Mouse (Mus musculus): ENCODE results near the gene Pomgnt1. TPM values are rescaled to one million over a fixed set of nuclear protein-coding genes. Genes with fewer than 3 reads are reported as not detected.

Pomgnt1 gene
- polyA plus RNA-seq, 1 experiment from 2014 or later, result 67.9 TPM

GRCm38 (mm10) chr4:116100959-116101358 lies 22.7 kb upstream of the Pomgnt1 start:
- WGBS, result 80% methylated on average over 7 of the region's 7 CpGs
- Histone ChIP-seq H3K4me2 (replicated peaks) (no peak overlapping the region), H3K9ac (replicated peaks) (no peak overlapping the region), H3K9me3 (no peaks in the 10 kb centered on the region), H3K27ac (replicated peaks) (no peak overlapping the region), H3K36me3 (peaks cover 88% of the 10 kb centered on the region), H3K27me3 (no peaks in the 10 kb centered on the region), H3K4me3 (no peak overlapping the region), H3K4me1 (no peaks in the 10 kb centered on the region)
- no peak for ATAC-seq (ENCODE audit: low FRiP score, low read depth)

GRCm38 (mm10) chr4:116105278-116105677 lies 18.4 kb upstream of the Pomgnt1 start:
- Histone ChIP-seq H3K4me2 (replicated peaks) (no peak overlapping the region), H3K9me3 (no peaks in the 10 kb centered on the region), H3K27me3 (no peaks in the 10 kb centered on the region), H3K27ac (replicated peaks) (no peak overlapping the region), H3K4me1 (no peaks in the 10 kb centered on the region), H3K4me3 (no peak overlapping the region), H3K36me3 (peaks cover 69% of the 10 kb centered on the region), H3K9ac (replicated peaks) (no peak overlapping the region)
- ATAC-seq (ENCODE audit: low FRiP score, low read depth), result no peak
- WGBS, result 95% methylated on average over 5 of the region's 5 CpGs

GRCm38 (mm10) chr4:116110695-116111094 lies 12.9 kb upstream of the Pomgnt1 start:
- H3K9ac ChIP-seq (replicated peaks), result no peak overlapping the region
- H3K36me3 ChIP-seq, result peaks cover 41% of the 10 kb centered on the region
- no peaks in the 10 kb centered on the region for H3K27me3 ChIP-seq
- no peak overlapping the region for H3K27ac ChIP-seq (replicated peaks)
- 98% methylated on average over 6 of the region's 6 CpGs for WGBS
- no peak for ATAC-seq (ENCODE audit: low FRiP score, low read depth)
- no peaks in the 10 kb centered on the region for H3K4me1 ChIP-seq
- H3K4me3 ChIP-seq, result no peak overlapping the region
- no peaks in the 10 kb centered on the region for H3K9me3 ChIP-seq
- no peak overlapping the region for H3K4me2 ChIP-seq (replicated peaks)

- Histone ChIP-seq H3K4me3 (no peak overlapping the region), H3K36me3 (peaks cover 40% of the 10 kb centered on the region), H3K4me2 (replicated peaks) (no peak overlapping the region), H3K4me1 (no peaks in the 10 kb centered on the region), H3K27ac (replicated peaks) (no peak overlapping the region), H3K9me3 (no peaks in the 10 kb centered on the region), H3K27me3 (no peaks in the 10 kb centered on the region), H3K9ac (replicated peaks) (no peak overlapping the region)
- 72% methylated on average over 2 of the region's 2 CpGs for whole genome bisulfite sequencing
- ATAC-seq (ENCODE audit: low FRiP score, low read depth), result no peak
Measured at GRCm38 (mm10) chr4:116111486-116111885, 12.2 kb upstream of the Pomgnt1 start.

- no peak overlapping the region for H3K27ac ChIP-seq (replicated peaks)
- peaks cover 10% of the 10 kb centered on the region; the same call in 1 of the 2 replicates for H3K36me3 ChIP-seq
- H3K9me3 ChIP-seq, result no peaks in the 10 kb centered on the region
- H3K4me3 ChIP-seq, result peak overlapping the region; percentile 64
- peaks cover 21% of the 10 kb centered on the region for H3K4me1 ChIP-seq
- peak overlapping the region; percentile 78 for H3K4me2 ChIP-seq (replicated peaks)
- H3K9ac ChIP-seq (replicated peaks), result peak overlapping the region; percentile 70
- WGBS, result 5% methylated on average over 1 of the region's 1 CpGs
- H3K27me3 ChIP-seq, result no peaks in the 10 kb centered on the region
- no peak for ATAC-seq (ENCODE audit: low FRiP score, low read depth)
Measured at GRCm38 (mm10) chr4:116122762-116123161, 878 bp upstream of the Pomgnt1 start.

- no peak overlapping the region for H3K9ac ChIP-seq (replicated peaks)
- no peak for ATAC-seq (ENCODE audit: low FRiP score, low read depth)
- H3K4me3 ChIP-seq, result no peak overlapping the region
Measured at GRCm38 (mm10) chr4:116125803-116126386, 2.3 kb downstream of the Pomgnt1 start.

GRCm38 (mm10) chr4:116127956-116128355 lies 4.3 kb downstream of the Pomgnt1 start:
- Histone ChIP-seq H3K4me3 (no peak overlapping the region), H3K4me2 (replicated peaks) (no peak overlapping the region), H3K27ac (replicated peaks) (no peak overlapping the region), H3K27me3 (no peaks in the 10 kb centered on the region), H3K9me3 (no peaks in the 10 kb centered on the region), H3K36me3 (no peaks in the 10 kb centered on the region), H3K9ac (replicated peaks) (no peak overlapping the region), H3K4me1 (peaks cover 15% of the 10 kb centered on the region)
- WGBS, result 72% methylated on average over 6 of the region's 6 CpGs
- ATAC-seq (ENCODE audit: low FRiP score, low read depth), result no peak

More at GRCm38 (mm10) chr4:116125803-116126386, 2.3 kb downstream of the Pomgnt1 start:
- H3K4me1 ChIP-seq, result peaks cover 21% of the 10 kb centered on the region
- no peak overlapping the region for H3K27ac ChIP-seq (replicated peaks)
- no peaks in the 10 kb centered on the region for H3K27me3 ChIP-seq
- H3K36me3 ChIP-seq, result no peaks in the 10 kb centered on the region
- H3K4me2 ChIP-seq (replicated peaks), result no peak overlapping the region
- H3K9me3 ChIP-seq, result no peaks in the 10 kb centered on the region
- 94% methylated on average over 4 of the region's 4 CpGs for WGBS

GRCm38 (mm10) chr4:116133126-116133525 lies 9.5 kb downstream of the Pomgnt1 start:
- Histone ChIP-seq H3K9ac (replicated peaks) (no peak overlapping the region), H3K27ac (replicated peaks) (no peak overlapping the region), H3K27me3 (no peaks in the 10 kb centered on the region), H3K9me3 (no peaks in the 10 kb centered on the region), H3K36me3 (no peaks in the 10 kb centered on the region), H3K4me1 (no peaks in the 10 kb centered on the region), H3K4me2 (replicated peaks) (no peak overlapping the region), H3K4me3 (no peak overlapping the region)
- WGBS, result 88% methylated on average over 4 of the region's 4 CpGs
- ATAC-seq (ENCODE audit: low FRiP score, low read depth), result no peak

- Histone ChIP-seq H3K27ac (replicated peaks) (no peak overlapping the region), H3K36me3 (no peaks in the 10 kb centered on the region), H3K27me3 (no peaks in the 10 kb centered on the region), H3K9ac (replicated peaks) (no peak overlapping the region), H3K4me2 (replicated peaks) (no peak overlapping the region), H3K4me3 (no peak overlapping the region), H3K9me3 (no peaks in the 10 kb centered on the region), H3K4me1 (no peaks in the 10 kb centered on the region)
- WGBS, result 46% methylated on average over 2 of the region's 2 CpGs
- ATAC-seq (ENCODE audit: low FRiP score, low read depth), result no peak
Measured at GRCm38 (mm10) chr4:116134990-116135389, 11.3 kb downstream of the Pomgnt1 start.

- H3K4me1 ChIP-seq, result no peaks in the 10 kb centered on the region
- 53% methylated on average over 13 of the region's 13 CpGs for WGBS
- no peak overlapping the region for H3K27ac ChIP-seq (replicated peaks)
- no peak overlapping the region for H3K9ac ChIP-seq (replicated peaks)
- no peaks in the 10 kb centered on the region for H3K36me3 ChIP-seq
- H3K4me3 ChIP-seq, result no peak overlapping the region
- ATAC-seq (ENCODE audit: low FRiP score, low read depth), result no peak
- no peak overlapping the region for H3K4me2 ChIP-seq (replicated peaks)
- H3K27me3 ChIP-seq, result peaks cover 3% of the 10 kb centered on the region; the same call in 1 of the 2 replicates
- H3K9me3 ChIP-seq, result no peaks in the 10 kb centered on the region
Measured at GRCm38 (mm10) chr4:116137421-116137996, 13.9 kb downstream of the Pomgnt1 start.

GRCm38 (mm10) chr4:116140801-116141574 lies 17.3 kb downstream of the Pomgnt1 start:
- no peak overlapping the region for H3K27ac ChIP-seq (replicated peaks)
- H3K4me2 ChIP-seq (replicated peaks), result no peak overlapping the region
- no peaks in the 10 kb centered on the region for H3K9me3 ChIP-seq
- no peak overlapping the region for H3K4me3 ChIP-seq
- no peak overlapping the region for H3K9ac ChIP-seq (replicated peaks)
- no peaks in the 10 kb centered on the region for H3K36me3 ChIP-seq
- peaks cover 28% of the 10 kb centered on the region for H3K27me3 ChIP-seq
- ATAC-seq (ENCODE audit: low FRiP score, low read depth), result no peak
- H3K4me1 ChIP-seq, result peaks cover 21% of the 10 kb centered on the region
- 81% methylated on average over 7 of the region's 7 CpGs for WGBS

- H3K27me3 ChIP-seq, result peaks cover 28% of the 10 kb centered on the region
- no peak overlapping the region for H3K27ac ChIP-seq (replicated peaks)
- WGBS, result 72% methylated on average over 1 of the region's 1 CpGs
- no peak for ATAC-seq (ENCODE audit: low FRiP score, low read depth)
- H3K4me1 ChIP-seq, result peaks cover 21% of the 10 kb centered on the region
- no peak overlapping the region for H3K9ac ChIP-seq (replicated peaks)
- no peak overlapping the region for H3K4me3 ChIP-seq
- no peak overlapping the region for H3K4me2 ChIP-seq (replicated peaks)
- no peaks in the 10 kb centered on the region for H3K9me3 ChIP-seq
- H3K36me3 ChIP-seq, result no peaks in the 10 kb centered on the region
Measured at GRCm38 (mm10) chr4:116141736-116142135, 18.1 kb downstream of the Pomgnt1 start.
